Mouse (Mus musculus): ENCODE results near the gene Bcor. TPM values are rescaled to one million over a fixed set of nuclear protein-coding genes. Genes with fewer than 3 reads are reported as not detected.

Gene Bcor
- polyA plus RNA-seq, 1 experiment from 2014 or later, result 17.5 TPM

- H3K27ac ChIP-seq (ENCODE audit: low read depth, low read length), result peak overlapping the region; percentile 9; the same call in 1 of the 2 replicates
- no peak overlapping the region for H3K4me3 ChIP-seq (ENCODE audit: low read depth, low read length)
- H3K4me2 ChIP-seq (ENCODE audit: low read length), result no peak overlapping the region
- H3K36me3 ChIP-seq (ENCODE audit: control insufficient read depth, insufficient read depth, low read length), result no peaks in the 10 kb centered on the region
- 10% methylated on average over 16 of the region's 16 CpGs for WGBS
- no peaks in the 10 kb centered on the region; the same call in 1 of the 2 replicates for H3K27me3 ChIP-seq (replicated peaks; ENCODE audit: control insufficient read depth, insufficient read depth, low read length)
- DNase-seq (ENCODE audit: low spot score) (no peak), ATAC-seq (no peak)
- no peaks in the 10 kb centered on the region for H3K9me3 ChIP-seq (replicated peaks; ENCODE audit: control insufficient read depth, low read length)
- peaks cover 23% of the 10 kb centered on the region for H3K4me1 ChIP-seq (ENCODE audit: control insufficient read depth, insufficient read depth, low read length)
- H3K9ac ChIP-seq (ENCODE audit: low read length), result no peak overlapping the region
Measured at GRCm38 (mm10) chrX:12004416-12004815, 155.7 kb downstream of the Bcor start.

GRCm38 (mm10) chrX:12003947-12004346 lies 156.2 kb downstream of the Bcor start:
- Histone ChIP-seq H3K4me1 (ENCODE audit: control insufficient read depth, insufficient read depth, low read length) (peaks cover 25% of the 10 kb centered on the region), H3K27ac (ENCODE audit: low read depth, low read length) (no peak overlapping the region), H3K36me3 (ENCODE audit: control insufficient read depth, insufficient read depth, low read length) (no peaks in the 10 kb centered on the region), H3K4me2 (ENCODE audit: low read length) (no peak overlapping the region), H3K4me3 (ENCODE audit: low read depth, low read length) (no peak overlapping the region), H3K9ac (ENCODE audit: low read length) (no peak overlapping the region), H3K9me3 (replicated peaks; ENCODE audit: control insufficient read depth, low read length) (no peaks in the 10 kb centered on the region), H3K27me3 (replicated peaks; ENCODE audit: control insufficient read depth, insufficient read depth, low read length) (no peaks in the 10 kb centered on the region; the same call in 1 of the 2 replicates)
- no peak for ATAC-seq
- peak; percentile 52 for DNase-seq (ENCODE audit: low spot score)
- 30% methylated on average over 6 of the region's 6 CpGs for WGBS

GRCm38 (mm10) chrX:12003539-12003938 lies 156.6 kb downstream of the Bcor start:
- Histone ChIP-seq H3K27ac (ENCODE audit: low read depth, low read length) (no peak overlapping the region), H3K9ac (ENCODE audit: low read length) (no peak overlapping the region), H3K27me3 (replicated peaks; ENCODE audit: control insufficient read depth, insufficient read depth, low read length) (no peaks in the 10 kb centered on the region; the same call in 1 of the 2 replicates), H3K4me3 (ENCODE audit: low read depth, low read length) (no peak overlapping the region), H3K4me1 (ENCODE audit: control insufficient read depth, insufficient read depth, low read length) (peaks cover 25% of the 10 kb centered on the region), H3K4me2 (ENCODE audit: low read length) (no peak overlapping the region), H3K9me3 (replicated peaks; ENCODE audit: control insufficient read depth, low read length) (no peaks in the 10 kb centered on the region), H3K36me3 (ENCODE audit: control insufficient read depth, insufficient read depth, low read length) (no peaks in the 10 kb centered on the region)
- DNase-seq (ENCODE audit: low spot score) (no peak), ATAC-seq (no peak)
- 3% methylated on average over 1 of the region's 1 CpGs for WGBS

GRCm38 (mm10) chrX:12003106-12003505 lies 157.0 kb downstream of the Bcor start:
- Histone ChIP-seq H3K4me2 (ENCODE audit: low read length) (no peak overlapping the region), H3K36me3 (ENCODE audit: control insufficient read depth, insufficient read depth, low read length) (no peaks in the 10 kb centered on the region), H3K9ac (ENCODE audit: low read length) (no peak overlapping the region), H3K4me1 (ENCODE audit: control insufficient read depth, insufficient read depth, low read length) (peaks cover 25% of the 10 kb centered on the region), H3K27me3 (replicated peaks; ENCODE audit: control insufficient read depth, insufficient read depth, low read length) (no peaks in the 10 kb centered on the region; the same call in 1 of the 2 replicates), H3K27ac (ENCODE audit: low read depth, low read length) (no peak overlapping the region), H3K4me3 (ENCODE audit: low read depth, low read length) (no peak overlapping the region), H3K9me3 (replicated peaks; ENCODE audit: control insufficient read depth, low read length) (no peaks in the 10 kb centered on the region)
- WGBS, result 15% methylated on average over 9 of the region's 9 CpGs
- ATAC-seq, result no peak
- DNase-seq (ENCODE audit: low spot score), result no peak

DNA sequence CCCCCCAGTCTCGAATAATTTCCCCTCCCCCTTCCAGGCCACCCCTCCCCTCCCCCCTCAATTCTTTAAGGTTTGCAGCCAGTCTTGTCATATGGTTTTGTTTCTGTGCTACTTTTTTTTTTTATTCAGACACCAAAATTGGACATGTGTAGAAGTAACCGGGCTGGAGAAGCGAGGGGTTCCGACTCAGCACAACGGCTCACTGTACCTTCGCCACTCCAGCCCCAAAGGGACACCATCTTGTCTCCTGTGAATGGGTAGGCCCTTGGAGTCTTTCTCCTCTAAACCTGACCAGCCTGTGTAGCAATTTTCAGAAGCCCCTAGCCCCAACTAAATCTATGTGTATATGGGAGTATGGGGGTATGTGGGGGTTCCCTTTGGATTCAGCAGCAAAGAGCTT lies 157.6 kb downstream of the Bcor start:
- H3K9ac ChIP-seq (ENCODE audit: low read length), result no peak overlapping the region
- no peaks in the 10 kb centered on the region; the same call in 1 of the 2 replicates for H3K27me3 ChIP-seq (replicated peaks; ENCODE audit: control insufficient read depth, insufficient read depth, low read length)
- no peak for ATAC-seq

DNA sequence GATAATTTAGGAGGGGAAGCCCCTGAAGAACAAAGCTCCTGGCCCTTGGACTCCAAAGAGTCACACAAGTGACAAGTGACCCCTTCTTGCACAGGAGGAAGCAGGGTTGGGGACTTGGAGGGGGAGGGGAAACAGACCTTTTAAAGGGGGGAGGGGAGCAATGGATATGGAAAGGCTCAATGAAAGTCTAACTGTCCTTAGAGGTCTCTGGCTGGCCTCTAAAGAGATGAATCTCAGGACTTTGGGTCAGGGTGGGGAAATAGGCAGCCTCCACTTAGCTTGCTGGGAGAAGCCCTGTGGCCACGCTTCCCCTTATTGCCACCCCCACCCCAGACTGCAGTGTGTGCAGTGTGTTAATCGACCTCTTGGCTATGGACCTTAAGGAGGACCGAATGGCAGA lies 158.2 kb downstream of the Bcor start:
- Histone ChIP-seq H3K4me2 (ENCODE audit: low read length) (0 out of 2 replicates have a peak overlapping the region, but pooled peaks have one; percentile 7), H3K27me3 (replicated peaks; ENCODE audit: control insufficient read depth, insufficient read depth, low read length) (no peaks in the 10 kb centered on the region; the same call in 1 of the 2 replicates), H3K36me3 (ENCODE audit: control insufficient read depth, insufficient read depth, low read length) (no peaks in the 10 kb centered on the region), H3K4me3 (ENCODE audit: low read depth, low read length) (no peak overlapping the region), H3K4me1 (ENCODE audit: control insufficient read depth, insufficient read depth, low read length) (peaks cover 25% of the 10 kb centered on the region), H3K9me3 (replicated peaks; ENCODE audit: control insufficient read depth, low read length) (no peaks in the 10 kb centered on the region), H3K27ac (ENCODE audit: low read depth, low read length) (peak overlapping the region; percentile 52; the same call in 1 of the 2 replicates), H3K9ac (ENCODE audit: low read length) (no peak overlapping the region)
- DNase-seq (ENCODE audit: low spot score) (no peak), ATAC-seq (no peak)
- WGBS, result 6% methylated on average over 3 of the region's 3 CpGs

More for the DNA sequence above, 157.6 kb downstream of the Bcor start:
- no peak overlapping the region for H3K4me3 ChIP-seq (ENCODE audit: low read depth, low read length)
- H3K9me3 ChIP-seq (replicated peaks; ENCODE audit: control insufficient read depth, low read length), result no peaks in the 10 kb centered on the region
- H3K4me1 ChIP-seq (ENCODE audit: control insufficient read depth, insufficient read depth, low read length), result peaks cover 25% of the 10 kb centered on the region
- WGBS, result 28% methylated on average over 6 of the region's 6 CpGs
- no peaks in the 10 kb centered on the region for H3K36me3 ChIP-seq (ENCODE audit: control insufficient read depth, insufficient read depth, low read length)
- DNase-seq (ENCODE audit: low spot score), result no peak
- no peak overlapping the region for H3K27ac ChIP-seq (ENCODE audit: low read depth, low read length)
- H3K4me2 ChIP-seq (ENCODE audit: low read length), result no peak overlapping the region

- Histone ChIP-seq H3K4me3 (ENCODE audit: low read depth, low read length) (no peak overlapping the region), H3K27ac (ENCODE audit: low read depth, low read length) (peak overlapping the region; percentile 76), H3K36me3 (ENCODE audit: control insufficient read depth, insufficient read depth, low read length) (no peaks in the 10 kb centered on the region), H3K4me2 (ENCODE audit: low read length) (peak overlapping the region; percentile 12; the same call in 1 of the 2 replicates), H3K27me3 (replicated peaks; ENCODE audit: control insufficient read depth, insufficient read depth, low read length) (no peaks in the 10 kb centered on the region; the same call in 1 of the 2 replicates), H3K9me3 (replicated peaks; ENCODE audit: control insufficient read depth, low read length) (no peaks in the 10 kb centered on the region), H3K9ac (ENCODE audit: low read length) (no peak overlapping the region), H3K4me1 (ENCODE audit: control insufficient read depth, insufficient read depth, low read length) (peaks cover 25% of the 10 kb centered on the region)
- WGBS, result 6% methylated on average over 16 of the region's 16 CpGs
- peak; percentile 71 for DNase-seq (ENCODE audit: low spot score)
- 0 out of 2 replicates have a peak, but pooled peaks have one; percentile 11 for ATAC-seq
Measured at GRCm38 (mm10) chrX:12001336-12001735, 158.8 kb downstream of the Bcor start.

GRCm38 (mm10) chrX:12000620-12001019 lies 159.5 kb downstream of the Bcor start:
- Histone ChIP-seq H3K27me3 (replicated peaks; ENCODE audit: control insufficient read depth, insufficient read depth, low read length) (no peaks in the 10 kb centered on the region; the same call in 1 of the 2 replicates), H3K4me3 (ENCODE audit: low read depth, low read length) (no peak overlapping the region), H3K27ac (ENCODE audit: low read depth, low read length) (peak overlapping the region; percentile 76; the same call in 1 of the 2 replicates), H3K9me3 (replicated peaks; ENCODE audit: control insufficient read depth, low read length) (no peaks in the 10 kb centered on the region), H3K4me2 (ENCODE audit: low read length) (no peak overlapping the region), H3K9ac (ENCODE audit: low read length) (no peak overlapping the region), H3K4me1 (ENCODE audit: control insufficient read depth, insufficient read depth, low read length) (peaks cover 25% of the 10 kb centered on the region), H3K36me3 (ENCODE audit: control insufficient read depth, insufficient read depth, low read length) (no peaks in the 10 kb centered on the region)
- ATAC-seq, result peak; percentile 7; the same call in 1 of the 2 replicates
- 9% methylated on average over 13 of the region's 13 CpGs for WGBS
- DNase-seq (ENCODE audit: low spot score), result peak; percentile 53

DNA sequence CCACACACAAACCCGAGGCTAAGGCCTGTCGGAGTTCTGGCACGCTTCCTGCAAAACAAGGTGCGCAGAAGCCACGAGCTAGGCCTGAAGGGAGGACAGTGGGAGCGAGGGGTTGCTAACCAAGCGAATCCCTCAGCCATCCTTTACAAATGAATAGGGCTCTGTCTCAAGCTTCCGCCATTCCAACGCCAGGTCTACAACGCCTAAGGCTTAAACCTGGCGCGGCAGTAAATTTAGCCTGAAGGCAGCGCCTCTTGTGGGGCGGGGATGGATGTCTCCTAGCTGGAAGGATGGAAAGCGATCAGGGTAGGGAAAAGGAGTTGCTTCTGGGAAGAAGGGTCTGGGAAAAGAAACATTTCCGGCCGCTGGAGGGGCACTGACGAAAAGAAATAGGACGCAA lies 160.2 kb downstream of the Bcor start:
- ATAC-seq, result no peak
- H3K36me3 ChIP-seq (ENCODE audit: control insufficient read depth, insufficient read depth, low read length), result no peaks in the 10 kb centered on the region
- peak overlapping the region; percentile 14; the same call in 1 of the 2 replicates for H3K4me2 ChIP-seq (ENCODE audit: low read length)
- 15% methylated on average over 19 of the region's 19 CpGs for whole genome bisulfite sequencing
- peak overlapping the region; percentile 52; the same call in 1 of the 2 replicates for H3K27ac ChIP-seq (ENCODE audit: low read depth, low read length)
- 0 out of 2 replicates have a peak, but pooled peaks cover 3% of the 10 kb centered on the region for H3K27me3 ChIP-seq (replicated peaks; ENCODE audit: control insufficient read depth, insufficient read depth, low read length)
- H3K9me3 ChIP-seq (replicated peaks; ENCODE audit: control insufficient read depth, low read length), result no peaks in the 10 kb centered on the region
- H3K9ac ChIP-seq (ENCODE audit: low read length), result no peak overlapping the region
- no peak overlapping the region for H3K4me3 ChIP-seq (ENCODE audit: low read depth, low read length)
- DNase-seq (ENCODE audit: low spot score), result peak; percentile 50
- H3K4me1 ChIP-seq (ENCODE audit: control insufficient read depth, insufficient read depth, low read length), result peaks cover 25% of the 10 kb centered on the region
